Mouse (Mus musculus) mesoderm, embryonic 11.5 days (tissue): ENCODE measurements around the gene Plscr2.
"Not testable (repeated sequence)": the region's sequence is repeated elsewhere in the genome, so short reads cannot be mapped to it uniquely, and the experiment has no call there.

Source experiments
- DNase-seq: peaks from one replicate; pipeline ENCODE4 v3.0.0-alpha.2; 2012; ENCODE audit warnings: low read depth, low spot score

The Plscr2 gene

GRCm38 (mm10) chr9:92273956-92274762 lies 1.2 kb upstream of the Plscr2 start:
- DNase-seq = no peak

- no peak for DNase-seq
These were observed 958 bp downstream of the Plscr2 start for GRCm38 (mm10) chr9:92276360-92276759.

GRCm38 (mm10) chr9:92280048-92280447 lies 4.6 kb downstream of the Plscr2 start:
- no peak for DNase-seq

GRCm38 (mm10) chr9:92282563-92283171 lies 7.3 kb downstream of the Plscr2 start:
- DNase-seq = peak; percentile 4

GRCm38 (mm10) chr9:92289675-92290074 lies 14.3 kb downstream of the Plscr2 start:
- DNase-seq = no peak

- DNase-seq = no peak
These were observed 16.8 kb downstream of the Plscr2 start for GRCm38 (mm10) chr9:92292169-92292568.

GRCm38 (mm10) chr9:92292922-92293321 lies 17.5 kb downstream of the Plscr2 start:
- DNase-seq = no peak

- DNase-seq = no peak
These were observed 18.5 kb downstream of the Plscr2 start for GRCm38 (mm10) chr9:92293560-92294548.

- DNase-seq = no peak
These were observed 22.9 kb downstream of the Plscr2 start for GRCm38 (mm10) chr9:92298288-92298687.

- no peak for DNase-seq
These were observed 25.8 kb downstream of the Plscr2 start for GRCm38 (mm10) chr9:92301213-92301612.

GRCm38 (mm10) chr9:92305075-92305474 lies 29.7 kb downstream of the Plscr2 start:
- DNase-seq = no peak

GRCm38 (mm10) chr9:92305620-92306220 lies 30.3 kb downstream of the Plscr2 start:
- no peak for DNase-seq

GRCm38 (mm10) chr9:92309077-92309476 lies 33.7 kb downstream of the Plscr2 start, which contains the start of gene 1700057G04Rik:
Gene 1700057G04Rik, plus strand, starts transcription at chr9:92309377.
- DNase-seq = no peak

- DNase-seq = no peak
These were observed 41.4 kb downstream of the Plscr2 start for GRCm38 (mm10) chr9:92316791-92317190.

GRCm38 (mm10) chr9:92325936-92326335 lies 50.5 kb downstream of the Plscr2 start:
- DNase-seq = not testable (repeated sequence)

- no peak for DNase-seq
These were observed 51.4 kb downstream of the Plscr2 start for GRCm38 (mm10) chr9:92326813-92327212.

- DNase-seq = no peak
These were observed 56.0 kb downstream of the Plscr2 start for GRCm38 (mm10) chr9:92331383-92331782.

GRCm38 (mm10) chr9:92334845-92335244 lies 59.4 kb downstream of the Plscr2 start:
- no peak for DNase-seq

GRCm38 (mm10) chr9:92335277-92335818 lies 59.9 kb downstream of the Plscr2 start:
- DNase-seq = no peak

- no peak for DNase-seq
These were observed 61.7 kb downstream of the Plscr2 start for GRCm38 (mm10) chr9:92337063-92337462.

- DNase-seq = no peak
These were observed 62.3 kb downstream of the Plscr2 start for GRCm38 (mm10) chr9:92337661-92338060.
